Mouse (Mus musculus) stomach, postnatal 0 days (tissue): ENCODE measurements at regions not wholly inside any gene's neighbourhood (a gene's known extent, or its start where the extent isn't known, plus 50 kb on each side); places are given as distances from the start of the nearest gene placed in this dataset.

Experiments used
- ATAC-seq: fragments of 200-750 bp; cut with Nextera tagmentation; 2 replicates; pipeline ENCODE4 v1.8.0; 2017; ENCODE audit not compliant: low FRiP score, low TSS enrichment
- DNase-seq: peaks from one replicate; pipeline ENCODE4 v3.0.0-alpha.2; 2016; ENCODE audit warnings: low spot score
- H3K27ac ChIP-seq: fragments of 300-500 bp; sonication (generic); replicated peaks from 2 replicates; pipeline ENCODE4 v1.5.1; 2014; ENCODE audit warnings: mild to moderate bottlenecking, control low read depth
- H3K27me3 ChIP-seq: fragments of 300-500 bp; sonication (generic); 2 replicates; pipeline ENCODE4 v1.6.1; 2014; ENCODE audit warnings: low read length; ENCODE audit not compliant: control insufficient read depth, insufficient read depth
- H3K36me3 ChIP-seq: fragments of 300-500 bp; sonication (generic); 2 replicates; pipeline ENCODE4 v1.6.1; 2014; ENCODE audit warnings: low read length, mixed read lengths; ENCODE audit not compliant: control insufficient read depth, insufficient read depth
- H3K4me1 ChIP-seq: fragments of 300-500 bp; sonication (generic); replicated peaks from 2 replicates; pipeline ENCODE4 v1.6.1; 2014; ENCODE audit warnings: antibody characterized with exemption; ENCODE audit not compliant: control insufficient read depth, insufficient read depth
- H3K4me2 ChIP-seq: fragments of 300-500 bp; sonication (generic); replicated peaks from 2 replicates; pipeline ENCODE4 v1.6.1; 2014; ENCODE audit warnings: low read depth, mild to moderate bottlenecking, control low read depth, moderate library complexity
- H3K4me3 ChIP-seq: fragments of 300-500 bp; sonication (generic); 2 replicates; pipeline ENCODE4 v1.5.1; 2014; ENCODE audit warnings: low read depth, low read length, control low read depth
- H3K9ac ChIP-seq: fragments of 300-500 bp; sonication (generic); 2 replicates; pipeline ENCODE4 v1.6.1; 2014; ENCODE audit warnings: mild to moderate bottlenecking, low read length, control low read depth, mixed read lengths
- H3K9me3 ChIP-seq: fragments of 300-500 bp; sonication (generic); 2 replicates; pipeline ENCODE4 v1.6.1; 2016; ENCODE audit warnings: low read length; ENCODE audit not compliant: control insufficient read depth
- CTCF ChIP-seq: IDR thresholded peaks from 2 replicates; pipeline ENCODE4 v1.5.1; 2016; ENCODE audit warnings: antibody characterized with exemption, low read depth, mild to moderate bottlenecking, moderate library complexity
- EP300 ChIP-seq: optimal IDR thresholded peaks from 2 replicates; pipeline ENCODE3; 2016; ENCODE audit warnings: antibody characterized with exemption
- WGBS: fragments of 180-500 bp; shearing (Covaris S2); extraction: QIAGEN DNeasy Blood & Tissue Kit; methylation state at CpG from one replicate; pipeline ENCODE4 v1.1.7; 2014; 5-methylcytosine and 5-hydroxymethylcytosine counted together

DNA sequence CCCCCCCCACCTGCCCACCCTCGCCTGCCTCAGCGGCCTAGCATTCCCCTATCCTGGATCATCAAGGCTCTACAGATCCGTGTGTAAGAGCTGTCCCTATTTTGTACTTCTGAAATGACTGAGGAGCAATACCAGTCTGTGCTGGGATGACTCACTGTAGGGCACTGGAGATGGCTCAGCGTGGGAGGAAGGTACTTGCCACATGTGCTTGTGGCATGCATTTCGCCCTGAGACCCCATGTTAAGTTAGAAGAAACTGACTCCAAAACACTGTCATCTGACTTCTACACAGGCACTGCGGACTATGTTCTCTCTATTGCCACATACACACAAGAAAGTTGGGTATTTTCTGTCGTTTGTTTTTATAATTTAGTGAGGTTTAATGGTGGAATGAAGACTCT, 574.9 kb downstream of the Adgrl2 start:
- ATAC-seq (no peak), DNase-seq (no peak)
- no peaks in the 10 kb centered on the region for H3K9me3 ChIP-seq
- no peaks in the 10 kb centered on the region for H3K36me3 ChIP-seq
- WGBS: 86% methylated on average over 7 of the region's 7 CpGs
- H3K4me2 ChIP-seq: no peak overlapping the region
- H3K4me1 ChIP-seq: no peaks in the 10 kb centered on the region
- no peak overlapping the region for H3K4me3 ChIP-seq
- H3K9ac ChIP-seq: no peak overlapping the region
- TF ChIP-seq CTCF (no peak), EP300 (no peak)
- H3K27me3 ChIP-seq: no peaks in the 10 kb centered on the region
- H3K27ac ChIP-seq: no peak overlapping the region

DNA sequence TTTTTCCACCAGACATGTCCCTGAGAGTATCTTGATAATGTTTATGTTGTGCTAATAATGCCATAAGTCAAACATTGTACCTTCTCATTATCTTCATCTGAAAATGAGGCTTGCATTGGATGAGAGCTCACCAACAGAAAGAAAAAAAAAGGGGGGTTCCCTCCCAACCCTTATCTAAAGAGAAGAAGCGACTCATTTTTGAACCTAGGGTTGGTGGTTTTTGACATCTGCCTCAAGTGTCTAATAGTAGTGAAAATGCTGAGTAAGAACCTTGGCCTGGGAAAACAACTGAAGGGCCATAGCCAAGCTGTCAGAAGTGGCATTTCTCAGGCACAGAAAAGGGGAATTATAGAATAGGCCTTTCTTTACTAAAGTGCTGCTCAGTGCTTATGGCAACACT, 577.3 kb downstream of the Adgrl2 start:
- Histone ChIP-seq H3K4me1 (no peaks in the 10 kb centered on the region), H3K9ac (no peak overlapping the region), H3K9me3 (no peaks in the 10 kb centered on the region), H3K4me3 (no peak overlapping the region), H3K27me3 (no peaks in the 10 kb centered on the region), H3K4me2 (no peak overlapping the region), H3K27ac (no peak overlapping the region), H3K36me3 (no peaks in the 10 kb centered on the region)
- ATAC-seq (no peak), DNase-seq (no peak)
- WGBS: 79% methylated on average over 1 of the region's 1 CpGs
- TF ChIP-seq EP300: no peak
- no peak for TF ChIP-seq CTCF

GRCm38 (mm10) chr3:148412191-148412590, 578.2 kb downstream of the Adgrl2 start:
- WGBS: 85% methylated on average over 1 of the region's 1 CpGs
- DNase-seq: no peak
- TF ChIP-seq EP300 (no peak), CTCF (no peak)

GRCm38 (mm10) chr3:148398349-148398748, 592.0 kb downstream of the Adgrl2 start:
- Histone ChIP-seq H3K27ac (no peak overlapping the region), H3K36me3 (no peaks in the 10 kb centered on the region), H3K9me3 (no peaks in the 10 kb centered on the region), H3K4me3 (no peak overlapping the region), H3K9ac (no peak overlapping the region), H3K27me3 (no peaks in the 10 kb centered on the region), H3K4me2 (no peak overlapping the region), H3K4me1 (no peaks in the 10 kb centered on the region)
- ATAC-seq (no peak), DNase-seq (no peak)
- no peak for TF ChIP-seq EP300
- TF ChIP-seq CTCF: no peak
- WGBS: 45% methylated on average over 7 of the region's 7 CpGs

More at GRCm38 (mm10) chr3:148412191-148412590, 578.2 kb downstream of the Adgrl2 start:
- Histone ChIP-seq H3K9ac (no peak overlapping the region), H3K27ac (no peak overlapping the region), H3K4me1 (no peaks in the 10 kb centered on the region), H3K27me3 (no peaks in the 10 kb centered on the region), H3K4me3 (no peak overlapping the region), H3K36me3 (no peaks in the 10 kb centered on the region), H3K4me2 (no peak overlapping the region), H3K9me3 (no peaks in the 10 kb centered on the region)
- no peak for ATAC-seq

GRCm38 (mm10) chr3:148387550-148387949, 602.8 kb downstream of the Adgrl2 start:
- Histone ChIP-seq H3K36me3 (no peaks in the 10 kb centered on the region), H3K27me3 (no peaks in the 10 kb centered on the region), H3K4me3 (no peak overlapping the region), H3K27ac (no peak overlapping the region), H3K4me2 (no peak overlapping the region), H3K9ac (no peak overlapping the region), H3K4me1 (no peaks in the 10 kb centered on the region), H3K9me3 (no peaks in the 10 kb centered on the region)
- ATAC-seq (no peak), DNase-seq (no peak)
- TF ChIP-seq EP300 (no peak), CTCF (no peak)
- WGBS: 73% methylated on average over 6 of the region's 6 CpGs

- H3K27me3 ChIP-seq: no peaks in the 10 kb centered on the region
- 95% methylated on average over 7 of the region's 7 CpGs for WGBS
- DNase-seq (no peak), ATAC-seq (no peak)
- no peak overlapping the region for H3K4me2 ChIP-seq
- H3K9me3 ChIP-seq: no peaks in the 10 kb centered on the region
- no peak overlapping the region for H3K27ac ChIP-seq
- H3K36me3 ChIP-seq: no peaks in the 10 kb centered on the region
- H3K9ac ChIP-seq: no peak overlapping the region
- TF ChIP-seq EP300: no peak
- TF ChIP-seq CTCF: no peak
- H3K4me1 ChIP-seq: no peaks in the 10 kb centered on the region
- H3K4me3 ChIP-seq: no peak overlapping the region
Measured at GRCm38 (mm10) chr3:148385712-148386111, 604.6 kb downstream of the Adgrl2 start.
